Mouse (Mus musculus) liver, embryonic 12.5 days (tissue): Measurements from ENCODE around the gene Atp8b3. TPM values are rescaled to one million over a fixed set of nuclear protein-coding genes. Genes with fewer than 3 reads are reported as not detected.

ENCODE experiments used
- ATAC-seq: fragments of 200-750 bp; cut with Nextera tagmentation; 2 replicates; pipeline ENCODE4 v1.8.0; 2017; ENCODE audit warnings: moderate number of reproducible peaks, mild to moderate bottlenecking, moderate library complexity
- H3K27ac ChIP-seq: fragments of 300-500 bp; sonication (generic); 2 replicates; pipeline ENCODE4 v1.5.1; 2016; ENCODE audit warnings: mild to moderate bottlenecking
- H3K27me3 ChIP-seq: fragments of 300-500 bp; sonication (generic); replicated peaks from 2 replicates; pipeline ENCODE4 v1.6.1; 2016; ENCODE audit warnings: mild to moderate bottlenecking, moderate library complexity
- H3K36me3 ChIP-seq: fragments of 300-500 bp; sonication (generic); 2 replicates; pipeline ENCODE4 v1.6.1; 2016; ENCODE audit warnings: mild to moderate bottlenecking, moderate library complexity
- H3K4me1 ChIP-seq: fragments of 300-500 bp; sonication (generic); 2 replicates; pipeline ENCODE4 v1.6.1; 2016
- H3K4me2 ChIP-seq: fragments of 300-500 bp; sonication (generic); 2 replicates; pipeline ENCODE4 v1.6.1; 2016; ENCODE audit warnings: mild to moderate bottlenecking, moderate library complexity
- H3K4me3 ChIP-seq: fragments of 300-500 bp; sonication (generic); 2 replicates; pipeline ENCODE4 v1.5.1; 2016; ENCODE audit warnings: mild to moderate bottlenecking, moderate library complexity
- H3K9ac ChIP-seq: fragments of 300-500 bp; sonication (generic); 2 replicates; pipeline ENCODE4 v1.6.1; 2016; ENCODE audit warnings: mild to moderate bottlenecking, moderate library complexity
- H3K9me3 ChIP-seq: fragments of 300-500 bp; sonication (generic); replicated peaks from 2 replicates; pipeline ENCODE4 v1.6.1; 2016; ENCODE audit warnings: mild to moderate bottlenecking, moderate library complexity
- WGBS: fragments of 180-500 bp; shearing (Covaris S2); methylation state at CpG from one replicate; pipeline ENCODE4 v1.1.7; 2016; ENCODE audit not compliant: insufficient replicate concordance; 5-methylcytosine and 5-hydroxymethylcytosine counted together
- polyA plus RNA-seq: library from polyadenylated mRNA; unstranded; fragments of >200 nt; fragmentation: Nextera tagmentation; extraction: Ambion mirVana; gene quantifications from 2 replicates; pipeline ENCODE4 v1.2.1, GENCODE M21; 2016

Gene Atp8b3
- polyA plus RNA-seq, 1 experiment from 2014 or later = 0.02 TPM

DNA sequence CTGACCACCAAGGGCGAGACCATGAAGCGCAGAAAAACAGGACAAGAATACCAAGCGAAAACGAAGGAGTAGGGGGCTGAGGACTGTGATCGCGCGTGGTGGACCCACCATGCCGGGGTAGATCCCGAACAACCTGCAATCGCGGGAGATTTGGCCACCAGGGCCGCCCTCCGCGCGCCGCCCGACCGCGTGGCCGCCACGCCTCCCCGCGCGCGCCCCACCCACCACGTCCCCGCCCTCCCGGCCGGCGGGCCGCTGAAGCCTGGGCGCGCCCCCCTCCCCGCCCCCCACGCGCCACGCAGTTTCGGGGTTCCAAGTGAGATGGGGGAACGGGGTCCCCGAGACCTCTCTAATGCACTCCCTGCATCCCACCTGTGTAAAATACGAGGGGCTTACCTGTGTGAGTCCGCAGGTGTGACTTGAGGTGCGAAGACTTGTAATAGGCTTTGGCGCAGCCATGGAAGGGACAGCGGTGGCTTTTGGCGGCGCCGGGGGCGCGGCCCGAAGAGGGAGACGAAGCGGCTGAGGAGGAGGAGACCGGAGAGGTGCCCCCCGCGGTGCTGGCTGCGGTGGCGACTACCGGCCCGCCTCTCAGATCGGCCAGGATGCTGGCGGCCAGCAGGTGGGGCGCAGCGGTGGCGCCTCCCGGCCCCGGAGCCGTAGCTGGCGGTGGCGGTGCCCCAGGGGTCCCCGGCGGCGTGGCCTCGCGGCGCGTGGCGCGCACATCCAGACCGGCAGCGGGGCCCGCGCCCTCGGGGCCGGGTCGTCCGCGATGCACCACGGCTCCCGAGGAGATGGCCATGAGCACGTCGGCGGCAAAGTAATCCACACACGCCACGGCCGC is 37.6 kb upstream of the Atp8b3 start:
- Histone ChIP-seq H3K36me3 (peaks cover 20% of the 10 kb centered on the region), H3K4me1 (peaks cover 74% of the 10 kb centered on the region), H3K4me2 (peak overlapping the region; percentile 100), H3K9ac (peak overlapping the region; percentile 96), H3K4me3 (peak overlapping the region; percentile 91), H3K27ac (peak overlapping the region; percentile 99), H3K27me3 (no peaks in the 10 kb centered on the region), H3K9me3 (no peaks in the 10 kb centered on the region)
- WGBS = under 1% methylated on average over 93 of the region's 96 CpGs
- no peak for ATAC-seq

DNA sequence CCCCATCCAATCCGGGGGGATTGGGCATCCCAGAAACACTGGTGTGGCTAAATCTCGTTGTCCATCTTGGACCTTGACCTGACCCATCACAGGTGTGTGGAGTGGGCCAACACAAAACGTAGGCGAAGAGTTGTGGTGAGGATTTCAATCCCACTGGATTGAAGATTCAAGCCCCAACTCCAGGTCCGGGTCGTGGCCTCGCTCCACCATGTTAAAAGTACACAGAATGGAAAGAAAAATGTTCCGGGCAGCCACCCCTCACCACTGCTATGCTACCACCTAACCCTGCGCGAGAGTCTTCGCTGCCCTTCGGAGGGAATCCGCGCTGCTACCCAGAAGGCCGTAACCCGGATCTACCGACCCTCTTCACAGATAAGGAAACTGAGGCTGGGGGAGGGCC is 37.0 kb upstream of the Atp8b3 start:
- H3K9ac ChIP-seq = peak overlapping the region; percentile 96
- WGBS = 5% methylated on average over 17 of the region's 17 CpGs

DNA sequence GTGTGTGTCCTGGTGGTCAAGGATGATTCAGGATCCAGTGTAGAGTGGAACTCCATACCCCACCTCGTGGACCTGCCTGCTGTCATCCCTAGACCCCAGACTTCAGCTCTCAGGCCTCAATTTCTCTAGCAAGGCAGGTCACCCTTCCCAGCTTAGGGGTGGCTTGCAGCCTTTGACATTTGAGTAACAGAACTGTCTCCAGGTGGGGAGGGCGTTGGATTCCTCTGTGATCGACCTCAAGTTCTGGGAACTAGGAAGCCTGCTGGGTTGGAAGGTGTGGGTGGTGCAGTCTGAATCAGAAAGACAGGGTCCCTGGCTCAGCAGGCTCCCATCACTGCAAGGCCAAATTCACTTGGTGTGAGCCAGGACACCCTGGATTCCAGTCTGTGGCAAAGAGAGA is 36.0 kb upstream of the Atp8b3 start:
- Histone ChIP-seq H3K9ac (peak overlapping the region; percentile 96), H3K4me1 (peaks cover 88% of the 10 kb centered on the region), H3K27me3 (no peaks in the 10 kb centered on the region), H3K9me3 (no peaks in the 10 kb centered on the region), H3K27ac (peak overlapping the region; percentile 99), H3K36me3 (peaks cover 12% of the 10 kb centered on the region), H3K4me2 (peak overlapping the region; percentile 100), H3K4me3 (peak overlapping the region; percentile 91)
- 62% methylated on average over 3 of the region's 3 CpGs for WGBS
- no peak for ATAC-seq

More for the DNA sequence above, 37.0 kb upstream of the Atp8b3 start:
- Histone ChIP-seq H3K4me1 (peaks cover 81% of the 10 kb centered on the region), H3K36me3 (peaks cover 14% of the 10 kb centered on the region), H3K27ac (peak overlapping the region; percentile 99), H3K9me3 (no peaks in the 10 kb centered on the region), H3K27me3 (no peaks in the 10 kb centered on the region), H3K4me2 (peak overlapping the region; percentile 100), H3K4me3 (peak overlapping the region; percentile 91)
- no peak for ATAC-seq

DNA sequence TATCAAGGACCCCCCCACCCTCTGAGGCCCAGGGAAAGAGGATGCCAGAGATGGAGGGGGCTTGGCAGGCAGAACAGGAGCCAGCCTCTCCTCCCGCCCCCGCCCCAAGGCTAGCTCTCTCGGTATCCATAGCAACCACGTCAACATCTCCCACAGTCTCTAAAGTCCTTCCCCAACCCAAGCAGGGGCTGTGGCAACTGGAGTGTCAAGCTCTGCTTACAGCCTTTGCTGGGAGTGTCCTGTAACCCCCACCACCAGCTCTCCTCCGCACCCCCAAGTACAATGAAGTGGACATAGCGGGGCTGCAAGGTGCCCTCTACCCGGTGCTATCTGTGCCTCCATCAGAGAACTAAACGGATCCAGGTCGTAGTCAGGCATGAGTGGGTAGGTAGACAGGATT is 35.0 kb upstream of the Atp8b3 start:
- peak overlapping the region; percentile 96 for H3K9ac ChIP-seq

DNA sequence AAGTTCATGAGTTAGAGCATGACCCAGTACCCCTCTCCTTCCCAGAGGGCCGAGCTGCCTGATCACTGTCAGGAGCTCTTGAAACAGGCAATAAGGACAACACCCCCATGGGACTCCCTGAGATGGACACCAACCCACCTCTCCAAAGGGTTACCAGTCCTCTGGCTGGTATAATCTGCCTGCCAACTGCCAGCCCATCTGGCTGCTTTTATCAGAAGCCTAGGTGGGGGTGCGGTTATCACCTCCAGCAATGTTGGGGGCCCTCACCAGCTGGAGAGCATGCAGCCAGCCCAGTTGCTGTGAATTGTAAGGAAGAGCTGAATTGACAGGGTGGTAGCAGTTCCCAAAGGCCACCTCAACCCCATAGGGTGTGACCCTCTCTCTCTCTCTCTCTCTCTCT is 33.6 kb upstream of the Atp8b3 start:
- Histone ChIP-seq H3K9me3 (no peaks in the 10 kb centered on the region), H3K4me3 (peak overlapping the region; percentile 91), H3K9ac (peak overlapping the region; percentile 96), H3K4me2 (peak overlapping the region; percentile 100), H3K27ac (peak overlapping the region; percentile 99), H3K36me3 (peaks cover 31% of the 10 kb centered on the region), H3K27me3 (no peaks in the 10 kb centered on the region), H3K4me1 (peaks cover 85% of the 10 kb centered on the region)
- peak; percentile 71 for ATAC-seq
- 24% methylated on average over 2 of the region's 2 CpGs for WGBS

More for the DNA sequence above, 35.0 kb upstream of the Atp8b3 start:
- no peaks in the 10 kb centered on the region for H3K27me3 ChIP-seq
- H3K27ac ChIP-seq = peak overlapping the region; percentile 99
- no peak for ATAC-seq
- no peaks in the 10 kb centered on the region for H3K9me3 ChIP-seq
- H3K36me3 ChIP-seq = peaks cover 16% of the 10 kb centered on the region
- peaks cover 87% of the 10 kb centered on the region for H3K4me1 ChIP-seq
- H3K4me2 ChIP-seq = peak overlapping the region; percentile 100
- H3K4me3 ChIP-seq = peak overlapping the region; percentile 91
- 57% methylated on average over 9 of the region's 9 CpGs for WGBS

DNA sequence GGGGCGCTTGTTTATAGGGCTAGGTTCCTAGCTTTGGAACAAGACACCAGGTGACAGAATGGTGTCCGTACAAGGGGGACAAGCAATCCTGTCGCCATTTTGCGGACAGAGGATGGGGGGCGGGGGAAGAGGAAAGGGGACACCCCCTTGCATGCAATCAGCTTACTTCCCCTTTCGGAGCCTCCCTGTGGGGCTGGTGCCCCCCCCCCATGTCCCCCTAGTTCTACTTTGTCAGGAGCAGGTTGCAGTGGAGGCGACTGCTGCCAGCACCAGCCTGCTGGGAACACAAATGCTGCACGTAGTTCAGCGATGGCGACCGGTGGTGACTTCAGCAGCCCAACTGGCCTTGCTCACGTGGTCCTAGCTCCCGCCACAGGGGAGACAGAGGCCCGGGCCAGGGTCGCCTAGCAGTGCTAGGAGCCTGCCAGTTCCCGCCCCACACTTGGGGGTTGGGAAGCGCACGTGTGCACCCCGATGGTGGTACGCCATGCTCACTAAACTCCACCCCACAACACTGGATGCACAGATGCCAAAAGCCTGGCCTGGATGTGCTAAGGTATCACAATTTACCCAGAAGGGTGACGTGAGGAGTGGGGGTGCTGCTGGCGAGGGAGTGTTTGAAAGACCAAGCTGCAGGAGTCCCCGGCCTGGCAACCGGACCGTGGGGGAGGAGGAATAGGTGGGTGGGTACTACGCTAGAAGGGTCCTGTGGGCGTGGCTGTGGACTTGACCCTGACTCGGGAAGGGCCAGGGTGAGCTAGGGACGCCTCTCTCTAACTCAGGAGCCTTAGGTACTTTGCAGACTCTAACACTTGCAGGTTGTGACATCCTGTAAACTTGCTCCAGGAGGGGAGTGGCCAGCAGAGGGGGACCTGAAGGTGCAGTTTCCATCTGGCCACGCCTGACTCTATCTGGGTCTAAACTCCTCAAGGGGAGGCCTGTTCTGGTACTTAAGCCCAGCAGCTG is 32.2 kb upstream of the Atp8b3 start:
- no peaks in the 10 kb centered on the region for H3K9me3 ChIP-seq
- WGBS = 13% methylated on average over 30 of the region's 30 CpGs
- H3K4me1 ChIP-seq = peaks cover 93% of the 10 kb centered on the region
- peak; percentile 55 for ATAC-seq
- peak overlapping the region; percentile 96 for H3K9ac ChIP-seq
- H3K4me3 ChIP-seq = peak overlapping the region; percentile 91
- H3K27me3 ChIP-seq = no peaks in the 10 kb centered on the region
- H3K27ac ChIP-seq = peak overlapping the region; percentile 99
- H3K4me2 ChIP-seq = peak overlapping the region; percentile 100
- H3K36me3 ChIP-seq = peaks cover 40% of the 10 kb centered on the region

DNA sequence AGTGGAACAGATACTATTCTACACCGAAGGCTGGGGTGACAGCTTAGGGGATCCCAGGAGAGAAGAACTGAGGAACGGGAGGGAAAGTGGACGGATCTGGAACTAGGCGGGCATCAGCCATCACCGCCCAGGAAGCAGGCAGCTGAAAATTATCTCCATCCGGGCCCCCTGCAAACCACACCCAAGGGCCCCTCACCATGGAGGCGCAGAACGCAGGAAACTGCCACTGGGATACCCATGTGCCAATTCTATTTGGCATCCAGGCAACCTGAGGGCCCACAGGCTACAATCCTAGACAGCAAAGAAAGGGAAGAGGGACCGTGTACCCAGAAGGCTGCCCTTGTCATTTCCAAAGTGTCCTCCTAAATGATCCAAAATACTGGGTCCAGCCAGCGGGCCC is 31.5 kb upstream of the Atp8b3 start:
- Histone ChIP-seq H3K4me3 (peak overlapping the region; percentile 91), H3K27me3 (no peaks in the 10 kb centered on the region), H3K27ac (peak overlapping the region; percentile 99), H3K9me3 (no peaks in the 10 kb centered on the region), H3K4me1 (peaks cover 90% of the 10 kb centered on the region), H3K9ac (peak overlapping the region; percentile 96), H3K4me2 (peak overlapping the region; percentile 100), H3K36me3 (peaks cover 48% of the 10 kb centered on the region)
- 14% methylated on average over 10 of the region's 10 CpGs for WGBS
- ATAC-seq = no peak

DNA sequence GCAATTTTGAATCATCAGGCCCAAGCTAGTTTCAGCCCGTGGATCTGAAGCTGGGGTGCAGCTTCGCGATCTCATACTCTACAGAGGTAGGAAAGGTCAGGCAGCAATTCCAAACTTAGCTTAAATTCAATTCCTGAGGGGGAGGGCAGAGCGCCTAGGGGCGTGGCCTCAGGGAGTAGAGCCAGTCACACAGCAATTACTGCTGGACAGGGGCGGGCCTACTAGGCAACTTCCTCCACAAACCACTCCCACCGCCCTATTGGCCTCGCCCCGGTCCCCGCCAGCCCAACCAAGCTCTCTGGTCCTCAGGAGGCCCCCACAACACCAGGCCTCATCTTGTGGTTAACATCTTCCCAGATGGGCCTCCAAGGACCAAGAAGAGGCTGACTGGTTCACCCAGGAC is 30.7 kb upstream of the Atp8b3 start:
- Histone ChIP-seq H3K27me3 (no peaks in the 10 kb centered on the region), H3K4me2 (peak overlapping the region; percentile 100), H3K27ac (peak overlapping the region; percentile 99), H3K36me3 (peaks cover 46% of the 10 kb centered on the region), H3K9me3 (no peaks in the 10 kb centered on the region), H3K4me3 (peak overlapping the region; percentile 91), H3K4me1 (peaks cover 82% of the 10 kb centered on the region), H3K9ac (peak overlapping the region; percentile 96)
- peak; percentile 76 for ATAC-seq
- 5% methylated on average over 10 of the region's 10 CpGs for WGBS

DNA sequence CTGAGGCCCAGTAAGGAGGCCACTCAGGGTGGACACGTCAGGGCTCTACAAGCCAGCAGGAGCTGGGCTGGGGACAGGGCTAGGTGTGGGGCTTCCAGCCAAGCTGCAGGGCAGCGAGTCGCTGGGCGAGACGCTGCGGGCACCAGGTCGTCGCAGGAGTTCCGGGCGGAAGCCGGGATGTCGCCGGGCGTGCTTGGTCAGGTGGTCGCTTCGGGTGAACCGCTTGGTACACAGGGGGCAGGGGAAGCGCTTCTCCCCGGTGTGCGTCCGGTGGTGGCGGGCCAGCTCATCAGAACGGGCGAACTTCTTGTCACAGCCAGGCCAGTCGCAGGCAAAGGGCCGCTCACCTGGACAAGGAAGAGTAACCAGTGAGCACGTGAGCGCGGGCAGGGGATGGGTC is 30.0 kb upstream of the Atp8b3 start:
- Histone ChIP-seq H3K9ac (peak overlapping the region; percentile 56), H3K36me3 (peaks cover 46% of the 10 kb centered on the region), H3K4me2 (peak overlapping the region; percentile 100), H3K9me3 (no peaks in the 10 kb centered on the region), H3K27me3 (no peaks in the 10 kb centered on the region), H3K4me3 (peak overlapping the region; percentile 91; the same call in 1 of the 2 replicates), H3K4me1 (peaks cover 74% of the 10 kb centered on the region), H3K27ac (peak overlapping the region; percentile 99)
- 93% methylated on average over 29 of the region's 29 CpGs for WGBS
- ATAC-seq = no peak

DNA sequence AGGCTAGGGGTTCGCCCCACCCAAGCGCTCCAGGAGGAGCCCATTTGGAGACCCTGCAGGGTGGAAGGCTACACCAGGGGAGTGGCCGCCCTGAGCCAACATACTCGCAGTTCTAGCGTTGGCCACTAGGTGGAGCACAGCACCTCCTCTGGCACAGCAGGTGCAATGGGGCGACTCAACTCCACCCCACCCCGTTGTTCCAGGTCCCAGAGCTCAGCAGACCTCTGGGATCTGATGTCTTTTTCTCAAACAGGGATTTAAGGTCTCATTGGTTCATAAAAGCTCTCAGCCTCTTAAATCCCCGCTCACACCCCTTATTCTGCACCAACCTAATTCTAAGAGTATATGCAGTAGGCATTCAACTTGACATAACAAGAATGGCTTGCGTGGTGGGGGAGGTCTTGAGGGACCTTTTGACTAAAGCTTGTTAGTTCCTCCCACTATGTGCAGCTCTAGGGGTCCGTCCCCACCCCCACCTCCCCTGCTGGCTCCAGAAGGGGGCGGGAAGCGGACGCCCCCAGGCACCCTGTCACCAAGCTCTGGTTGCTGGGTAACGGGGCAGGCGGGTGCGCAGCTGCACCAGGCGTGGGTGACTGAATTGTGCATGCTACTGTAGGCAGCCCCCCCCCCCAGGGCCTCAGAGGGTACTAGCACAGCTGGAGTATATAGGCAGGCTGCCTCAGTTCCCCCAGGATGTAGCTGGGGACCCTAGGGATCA is 27.6 kb upstream of the Atp8b3 start:
- Histone ChIP-seq H3K27ac (peak overlapping the region; percentile 59), H3K27me3 (no peaks in the 10 kb centered on the region), H3K36me3 (peaks cover 49% of the 10 kb centered on the region), H3K4me3 (no peak overlapping the region), H3K9me3 (no peaks in the 10 kb centered on the region), H3K4me2 (peak overlapping the region; percentile 13; the same call in 1 of the 2 replicates), H3K4me1 (peaks cover 59% of the 10 kb centered on the region), H3K9ac (no peak overlapping the region)
- WGBS = 37% methylated on average over 17 of the region's 17 CpGs
- ATAC-seq = peak; percentile 44
